Comparison of ENCODE assay signal across 15 mouse cellular contexts in the genomic region with DNA sequence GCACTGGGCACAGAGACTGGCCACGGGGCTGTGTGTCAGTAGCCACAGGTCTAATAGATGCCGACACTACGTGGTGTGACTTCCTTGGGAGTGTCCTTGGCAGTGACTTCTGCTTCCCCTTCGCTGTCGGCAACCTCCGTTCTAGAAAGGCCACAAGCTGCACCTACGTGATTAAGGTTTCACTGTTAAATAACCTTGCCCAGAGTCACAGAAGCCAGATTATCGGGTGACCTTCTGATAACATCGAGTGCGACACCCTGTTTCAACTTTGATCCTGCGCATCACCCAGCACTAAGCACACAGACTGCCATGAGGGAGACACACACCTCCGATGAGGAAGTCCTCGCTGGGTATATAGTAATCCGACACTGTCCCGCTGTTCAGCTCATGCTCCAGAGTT. TPM values are rescaled to one million over a fixed set of nuclear protein-coding genes. Genes with fewer than 3 reads are reported as not detected.
DNase-seq lines count a peak whose midpoint lies in the region; ATAC-seq and TF ChIP-seq lines count a peak whose summit lies in the region.
"Had no signal": no experiment of that assay in that cellular context is flagged by ENCODE, and none has a peak within 500 bp of the region (broad histone marks: within the 10 kb centered on the region; RNA-seq: fewer than 3 reads in every experiment).

No protein-coding gene starts in this region.

- TF ChIP-seq CTCF in thymus, adult 2 months (IDR thresholded peaks at IDR 0.05; ENCODE audit: borderline replicate concordance, control insufficient read depth, extremely low read depth, insufficient read depth, low read length, poor library complexity) = no peak

- peak overlapping the region; percentile 2; the same call in 1 of the 2 replicates for H3K4me3 ChIP-seq in thymus, adult 2 months (ENCODE audit: control insufficient read depth, insufficient read depth, low read length)
- H3K4me3 ChIP-seq: embryonic facial prominence, embryonic 12.5 days; forebrain, embryonic 13.5 days; layer of hippocampus, adult 2 months had no signal

- WGBS in thymus, adult 2 months = 6% methylated on average over 15 of the region's 15 CpGs

- no peak overlapping the region for H3K27ac ChIP-seq in thymus, adult 2 months (ENCODE audit: control insufficient read depth, insufficient read depth, low read length)
- H3K27ac ChIP-seq: embryonic facial prominence, embryonic 12.5 days; forebrain, embryonic 13.5 days; layer of hippocampus, adult 2 months had no signal

- ATAC-seq in megakaryocyte-erythroid progenitor cell, adult 5-6 weeks (replicated peaks; ENCODE audit: low FRiP score, low TSS enrichment, poor library complexity, severe bottlenecking) = peak; percentile 50; the same call in 1 of the 2 replicates
- ATAC-seq in cerebellum, adult (ENCODE audit: insufficient number of reproducible peaks, low FRiP score, low TSS enrichment) = no peak
- ATAC-seq: forebrain, embryonic 13.5 days; hindbrain, embryonic 16.5 days had no signal

- no peaks in the 10 kb centered on the region for H3K27me3 ChIP-seq in thymus, adult 2 months (ENCODE audit: control insufficient read depth, insufficient read depth, low read length)
- H3K27me3 ChIP-seq: embryonic facial prominence, embryonic 12.5 days; forebrain, embryonic 13.5 days had no signal

- H3K4me1 ChIP-seq in thymus, adult 2 months (replicated peaks; ENCODE audit: control insufficient read depth, insufficient read depth, low read length) = peaks cover 15% of the 10 kb centered on the region

- DNase-seq in thymus, adult 2 months = no peak
- DNase-seq in thymus, postnatal 10 days (ENCODE audit: low spot score in 2 of 2) = no peak
- DNase-seq in induced T-regulatory cell, adult 2 months (ENCODE audit: low read depth) = peak; percentile 50
- DNase-seq in urinary bladder, postnatal 10 days (ENCODE audit: low spot score) = no peak
- DNase-seq in cerebellum, adult 11-12 months = no peak
- DNase-seq: lung, embryonic 14.5 days; midbrain, embryonic 14.5 days; thymus, postnatal 36 days had no signal

- TF ChIP-seq POLR2A in thymus, adult 2 months (IDR thresholded peaks at IDR 0.05; ENCODE audit: control insufficient read depth, extremely low read depth, insufficient read depth, low read length, poor library complexity) = no peak

- no peaks in the 10 kb centered on the region for H3K36me3 ChIP-seq in thymus, adult 2 months (ENCODE audit: control insufficient read depth, insufficient read depth, low read length)
- H3K36me3 ChIP-seq: embryonic facial prominence, embryonic 12.5 days had no signal

RNA-seq across cellular contexts. Expression of a gene that starts 9.8 kb away (rescaled TPM):
- polyA plus RNA-seq in thymus, adult 2 months (2012; rRNA removed) = 15.9 and 17.8 TPM in 2 replicates
- total RNA-seq in megakaryocyte-erythroid progenitor cell, adult 5-6 weeks (2014; fragmentation: Nextera tagmentation) = 0.33 and 0.67 TPM in 2 replicates
- total RNA-seq in megakaryocyte-erythroid progenitor cell, adult 5-6 weeks (2017) = 0.11 and 6.8 TPM in 2 replicates

RNA-seq across cellular contexts. Expression of a gene that starts 13.8 kb away (rescaled TPM):
- polyA plus RNA-seq in thymus, adult 2 months (2012; rRNA removed) = 220 and 229 TPM in 2 replicates
- total RNA-seq in megakaryocyte-erythroid progenitor cell, adult 5-6 weeks (2014; fragmentation: Nextera tagmentation) = 101 and 119 TPM in 2 replicates
- total RNA-seq in megakaryocyte-erythroid progenitor cell, adult 5-6 weeks (2017) = 42.9 and 71.8 TPM in 2 replicates

RNA-seq across cellular contexts. Expression of a gene that starts 31.8 kb away (rescaled TPM):
- polyA plus RNA-seq in thymus, adult 2 months (2012; rRNA removed) = 21.1 and 22.8 TPM in 2 replicates
- 0.07 and 2.0 TPM in 2 replicates for total RNA-seq in megakaryocyte-erythroid progenitor cell, adult 5-6 weeks (2014; fragmentation: Nextera tagmentation)
- 0.11 and 20.5 TPM in 2 replicates for total RNA-seq in megakaryocyte-erythroid progenitor cell, adult 5-6 weeks (2017)
- polyA plus RNA-seq: G1E had no signal

RNA-seq across cellular contexts. Expression of a gene that starts 44.0 kb away (rescaled TPM):
- 131 and 134 TPM in 2 replicates for polyA plus RNA-seq in thymus, adult 2 months (2012; rRNA removed)
- 168 and 170 TPM in 2 replicates for total RNA-seq in megakaryocyte-erythroid progenitor cell, adult 5-6 weeks (2014; fragmentation: Nextera tagmentation)
- 169 and 202 TPM in 2 replicates for total RNA-seq in megakaryocyte-erythroid progenitor cell, adult 5-6 weeks (2017)
